Mouse (Mus musculus) embryonic facial prominence, embryonic 14.5 days (tissue): ENCODE data around the gene Ankrd23. TPM values are rescaled to one million over a fixed set of nuclear protein-coding genes. Genes with fewer than 3 reads are reported as not detected.

Experiments
- ATAC-seq: fragments of 200-750 bp; cut with Nextera tagmentation; 2 replicates; pipeline ENCODE4 v1.8.0; 2017; ENCODE audit warnings: low read depth, moderate number of reproducible peaks, moderate TSS enrichment
- DNase-seq: peaks from one replicate; pipeline ENCODE4 v3.0.0-alpha.2; 2015; ENCODE audit warnings: low spot score
- H3K27ac ChIP-seq: fragments of 300-500 bp; sonication (generic); replicated peaks from 2 replicates; pipeline ENCODE4 v1.5.1; 2014; ENCODE audit warnings: low read depth, mild to moderate bottlenecking, low read length, moderate library complexity
- H3K27me3 ChIP-seq: fragments of 300-500 bp; sonication (generic); replicated peaks from 2 replicates; pipeline ENCODE4 v1.6.1; 2014; ENCODE audit warnings: low read length; ENCODE audit not compliant: control insufficient read depth, insufficient read depth
- H3K36me3 ChIP-seq: fragments of 300-500 bp; sonication (generic); 2 replicates; pipeline ENCODE4 v1.6.1; 2014; ENCODE audit warnings: low read length, mixed read lengths; ENCODE audit not compliant: control insufficient read depth, insufficient read depth
- H3K4me1 ChIP-seq: fragments of 300-500 bp; sonication (generic); 2 replicates; pipeline ENCODE4 v1.6.1; 2014; ENCODE audit warnings: antibody characterized with exemption, low read length; ENCODE audit not compliant: control insufficient read depth, insufficient read depth
- H3K4me2 ChIP-seq: fragments of 300-500 bp; sonication (generic); 2 replicates; pipeline ENCODE4 v1.6.1; 2014; ENCODE audit warnings: low read depth, mild to moderate bottlenecking, low read length, moderate library complexity, mixed read lengths
- H3K4me3 ChIP-seq: fragments of 300-500 bp; sonication (generic); 2 replicates; pipeline ENCODE4 v1.5.1; 2014; ENCODE audit warnings: low read depth, mild to moderate bottlenecking, low read length
- H3K9ac ChIP-seq: fragments of 300-500 bp; sonication (generic); 2 replicates; pipeline ENCODE4 v1.6.1; 2014; ENCODE audit warnings: low read depth, mild to moderate bottlenecking, low read length, moderate library complexity, mixed read lengths
- H3K9me3 ChIP-seq: fragments of 300-500 bp; sonication (generic); 2 replicates; pipeline ENCODE4 v1.6.1; 2016; ENCODE audit warnings: low read length; ENCODE audit not compliant: control insufficient read depth
- WGBS: fragments of 180-500 bp; shearing (Covaris S2); extraction: QIAGEN DNeasy Blood & Tissue Kit; methylation state at CpG from one replicate; pipeline ENCODE4 v1.1.7; 2014; 5-methylcytosine and 5-hydroxymethylcytosine counted together
- polyA plus RNA-seq: library from polyadenylated mRNA; unstranded; fragments of >200 nt; fragmentation: Nextera tagmentation; extraction: Ambion mirVana; gene quantifications from 2 replicates; pipeline ENCODE4 v1.2.1, GENCODE M21; 2014

Ankrd23 gene
- polyA plus RNA-seq, 1 experiment from 2014 or later: 12.3 TPM

DNA sequence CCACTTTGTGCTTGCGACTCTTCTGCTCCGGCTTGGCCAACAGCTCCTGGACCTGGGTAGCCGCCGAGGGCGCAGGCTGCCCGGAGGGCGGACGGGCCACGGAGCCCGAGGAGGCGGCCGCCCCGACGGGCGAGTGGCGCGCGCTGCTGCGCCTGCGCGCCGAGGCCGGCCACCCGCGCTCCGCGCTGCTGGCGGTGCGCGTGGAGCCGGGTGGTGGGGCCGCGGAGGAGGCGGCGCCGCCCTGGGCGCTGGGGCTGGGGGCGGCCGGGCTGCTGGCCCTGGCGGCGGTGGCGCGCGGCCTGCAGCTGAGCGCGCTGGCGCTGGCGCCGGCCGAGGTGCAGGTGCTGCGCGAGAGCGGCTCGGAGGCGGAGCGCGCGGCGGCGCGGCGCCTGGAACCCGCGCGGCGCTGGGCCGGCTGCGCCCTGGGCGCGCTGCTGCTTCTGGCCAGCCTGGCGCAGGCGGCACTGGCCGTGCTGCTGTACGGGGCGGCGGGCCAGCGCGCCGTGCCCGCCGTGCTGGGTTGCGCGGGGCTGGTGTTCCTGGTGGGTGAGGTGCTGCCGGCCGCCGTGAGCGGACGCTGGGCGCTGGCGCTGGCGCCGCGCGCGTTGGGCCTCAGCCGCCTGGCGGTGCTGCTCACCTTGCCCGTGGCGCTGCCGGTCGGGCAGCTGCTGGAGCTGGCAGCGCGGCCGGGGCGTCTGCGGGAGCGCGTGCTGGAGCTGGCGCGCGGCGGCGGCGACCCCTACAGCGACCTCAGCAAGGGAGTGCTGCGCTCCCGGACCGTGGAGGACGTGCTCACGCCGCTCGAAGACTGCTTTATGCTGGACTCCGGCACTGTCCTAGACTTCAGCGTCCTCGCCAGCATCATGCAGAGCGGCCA lies 24.4 kb downstream of the Ankrd23 start:
- DNase-seq: peak; percentile 56

DNA sequence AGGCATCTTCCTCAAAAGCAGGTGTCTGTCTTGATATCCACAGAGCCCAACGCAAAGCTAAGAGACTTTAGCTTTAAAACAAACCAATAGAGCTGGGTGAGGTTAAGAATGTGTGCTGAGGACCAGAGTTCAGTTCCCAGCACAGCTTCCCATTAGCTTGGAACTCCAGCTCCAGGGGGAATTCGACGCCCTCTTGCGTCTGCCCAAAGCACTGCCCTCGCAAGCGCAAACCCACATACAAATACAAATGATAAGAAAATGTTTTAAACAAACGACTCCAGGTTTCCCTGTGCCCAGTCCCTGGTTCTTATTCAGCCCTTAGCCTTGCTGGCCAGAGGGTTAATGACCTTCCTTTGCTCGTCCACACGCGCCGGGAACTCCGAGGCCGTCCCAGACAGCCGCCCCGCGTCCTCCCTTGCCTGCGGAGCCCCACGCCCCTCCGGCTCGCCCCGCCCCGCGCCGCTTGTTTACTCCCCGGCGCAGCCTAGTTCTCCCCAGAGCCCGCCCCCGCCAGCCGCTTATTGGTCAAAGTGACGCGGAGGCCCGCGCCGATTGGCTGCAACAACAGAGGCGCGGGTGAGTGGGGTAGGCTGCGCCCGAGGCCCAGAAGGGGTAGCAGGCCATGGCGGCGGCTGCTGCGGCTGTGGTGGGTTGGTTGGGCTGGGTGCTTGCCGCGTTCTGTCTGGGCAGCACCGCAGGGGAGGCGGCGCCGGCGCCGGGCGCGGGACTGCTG lies 25.2 kb downstream of the Ankrd23 start, which contains the start of gene Cnnm3:
TSS of gene Cnnm3 (plus strand) at position 579 of the 733 bp plus-strand sequence.
- H3K4me3 ChIP-seq: peak within 1 kb of the TSS; percentile 96
- H3K9ac ChIP-seq: peak within 1 kb of the TSS; percentile 85
- WGBS: 2% methylated on average over 35 of the region's 51 CpGs
- H3K9me3 ChIP-seq: no peaks in the 10 kb centered on the region
- DNase-seq (peak; percentile 99), ATAC-seq (peak; percentile 99)
- H3K4me1 ChIP-seq: peaks cover 17% of the 10 kb centered on the region
- H3K36me3 ChIP-seq: peaks cover 18% of the 10 kb centered on the region; the same call in 1 of the 2 replicates
- peak within 1 kb of the TSS; percentile 98 for H3K27ac ChIP-seq
- H3K4me2 ChIP-seq: peak within 1 kb of the TSS; percentile 64
- H3K27me3 ChIP-seq: no peaks in the 10 kb centered on the region

More for the DNA sequence above, 24.4 kb downstream of the Ankrd23 start:
- H3K9me3 ChIP-seq: no peaks in the 10 kb centered on the region
- ATAC-seq: peak; percentile 71
- H3K27me3 ChIP-seq: no peaks in the 10 kb centered on the region
- peak overlapping the region; percentile 96 for H3K4me3 ChIP-seq
- peaks cover 22% of the 10 kb centered on the region; the same call in 1 of the 2 replicates for H3K36me3 ChIP-seq
- H3K4me2 ChIP-seq: peak overlapping the region; percentile 64
- 0% methylated on average over 8 of the region's 126 CpGs for WGBS
- peak overlapping the region; percentile 98 for H3K27ac ChIP-seq
- peaks cover 17% of the 10 kb centered on the region for H3K4me1 ChIP-seq
- H3K9ac ChIP-seq: peak overlapping the region; percentile 85

DNA sequence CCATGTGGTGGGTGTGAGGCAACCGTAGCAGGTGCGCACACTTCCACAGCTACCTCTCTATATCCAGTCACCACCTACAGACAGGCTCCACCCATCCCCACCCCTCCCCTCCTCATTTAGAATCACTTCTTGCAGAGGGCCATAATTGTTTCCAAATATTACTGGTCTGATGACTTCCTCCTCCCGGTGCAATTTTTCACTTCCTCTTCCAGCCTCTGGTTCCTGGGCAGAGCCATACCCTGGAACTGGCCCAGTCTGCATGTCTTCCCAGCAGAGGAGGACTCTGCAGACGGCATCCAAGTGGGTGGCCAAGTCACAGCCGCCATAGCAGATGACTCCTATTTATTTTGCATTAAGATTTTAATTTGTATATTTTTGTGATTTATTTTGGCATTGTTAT lies 28.4 kb downstream of the Ankrd23 start:
- Histone ChIP-seq H3K9ac (no peak overlapping the region), H3K27ac (no peak overlapping the region), H3K4me1 (peaks cover 3% of the 10 kb centered on the region), H3K4me3 (no peak overlapping the region), H3K9me3 (no peaks in the 10 kb centered on the region), H3K27me3 (no peaks in the 10 kb centered on the region), H3K36me3 (peaks cover 15% of the 10 kb centered on the region; the same call in 1 of the 2 replicates), H3K4me2 (no peak overlapping the region)
- WGBS: 67% methylated on average over 5 of the region's 5 CpGs
- DNase-seq (no peak), ATAC-seq (no peak)

DNA sequence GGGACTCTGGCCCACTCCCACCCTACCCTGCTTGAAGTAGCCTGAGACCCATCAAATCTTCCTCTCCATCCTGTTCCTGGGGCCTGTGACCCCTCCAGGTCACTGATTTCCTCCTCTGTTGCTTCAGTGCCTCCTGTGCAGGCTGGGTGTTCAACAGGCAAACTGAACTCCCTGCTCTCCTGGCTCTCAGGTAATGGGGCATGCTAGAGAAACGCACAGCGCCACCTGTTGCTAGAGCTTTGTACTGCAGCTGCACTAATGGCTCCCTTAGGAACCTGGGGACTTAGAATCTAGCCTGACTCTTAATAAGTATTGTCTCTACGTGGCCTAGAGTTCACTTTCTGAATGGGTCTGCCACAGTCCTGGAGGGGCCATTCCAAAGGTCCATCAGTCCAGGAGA lies 35.4 kb downstream of the Ankrd23 start:
- ATAC-seq: peak; percentile 58
- no peak overlapping the region for H3K27ac ChIP-seq
- H3K27me3 ChIP-seq: no peaks in the 10 kb centered on the region
- WGBS: 14% methylated on average over 2 of the region's 3 CpGs
- no peak overlapping the region for H3K4me2 ChIP-seq
- peak; percentile 59 for DNase-seq
- H3K4me1 ChIP-seq: no peaks in the 10 kb centered on the region
- peaks cover 25% of the 10 kb centered on the region for H3K36me3 ChIP-seq
- H3K9ac ChIP-seq: no peak overlapping the region
- H3K4me3 ChIP-seq: no peak overlapping the region
- no peaks in the 10 kb centered on the region for H3K9me3 ChIP-seq

DNA sequence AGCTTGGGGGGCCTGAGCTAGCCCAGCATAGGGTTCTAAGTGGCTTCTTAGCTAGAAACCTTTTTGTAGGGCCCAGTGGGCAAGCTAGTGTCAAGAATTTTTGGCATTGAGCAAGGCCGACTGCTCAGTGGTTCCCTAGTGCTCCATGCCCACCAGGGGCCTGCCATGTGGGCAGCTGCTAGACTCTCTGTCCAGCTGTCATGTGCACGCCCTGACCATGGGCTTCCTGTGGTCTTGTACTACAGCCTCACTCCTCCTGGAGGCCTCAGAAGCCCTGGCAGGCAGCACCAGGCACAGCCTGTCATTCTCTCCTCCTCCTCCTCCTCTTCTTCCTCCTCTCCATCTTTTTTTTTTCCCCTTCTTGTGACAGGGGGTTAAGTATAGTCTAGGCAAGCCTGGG lies 39.4 kb downstream of the Ankrd23 start:
- no peak for DNase-seq
- no peak overlapping the region for H3K4me2 ChIP-seq

DNA sequence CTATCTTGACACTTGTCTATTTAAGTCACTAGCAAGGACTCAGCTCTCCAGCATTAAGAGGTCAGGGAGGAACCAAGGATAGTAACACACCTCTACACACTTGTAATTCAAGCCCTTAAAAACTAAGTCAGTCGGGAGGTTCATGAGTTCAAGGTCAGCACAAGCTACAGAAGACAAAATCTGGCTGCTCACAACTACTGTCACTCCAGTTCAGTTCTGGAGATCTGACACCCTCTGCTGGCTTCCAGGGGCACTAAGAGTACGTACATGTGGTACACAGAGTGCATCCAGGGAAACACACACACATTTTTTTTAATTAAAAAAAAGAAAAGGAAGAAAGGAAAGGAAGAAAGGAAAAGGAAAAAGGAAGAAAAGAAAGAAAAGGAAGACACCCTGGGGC lies 40.0 kb downstream of the Ankrd23 start:
- peaks cover 7% of the 10 kb centered on the region; the same call in 1 of the 2 replicates for H3K4me1 ChIP-seq
- DNase-seq (peak; percentile 31), ATAC-seq (no peak)
- no peaks in the 10 kb centered on the region for H3K27me3 ChIP-seq
- H3K27ac ChIP-seq: no peak overlapping the region
- no peak overlapping the region for H3K9ac ChIP-seq
- no peak overlapping the region for H3K4me2 ChIP-seq
- H3K4me3 ChIP-seq: no peak overlapping the region
- H3K36me3 ChIP-seq: peaks cover 14% of the 10 kb centered on the region
- WGBS: 30% methylated on average over 2 of the region's 2 CpGs
- H3K9me3 ChIP-seq: no peaks in the 10 kb centered on the region

More for the DNA sequence above, 39.4 kb downstream of the Ankrd23 start:
- Histone ChIP-seq H3K27ac (no peak overlapping the region), H3K4me1 (peaks cover 7% of the 10 kb centered on the region; the same call in 1 of the 2 replicates), H3K9me3 (no peaks in the 10 kb centered on the region), H3K36me3 (peaks cover 14% of the 10 kb centered on the region), H3K9ac (no peak overlapping the region; the same call in 1 of the 2 replicates), H3K4me3 (no peak overlapping the region), H3K27me3 (no peaks in the 10 kb centered on the region)
- WGBS: 85% methylated on average over 2 of the region's 2 CpGs
- no peak for ATAC-seq

DNA sequence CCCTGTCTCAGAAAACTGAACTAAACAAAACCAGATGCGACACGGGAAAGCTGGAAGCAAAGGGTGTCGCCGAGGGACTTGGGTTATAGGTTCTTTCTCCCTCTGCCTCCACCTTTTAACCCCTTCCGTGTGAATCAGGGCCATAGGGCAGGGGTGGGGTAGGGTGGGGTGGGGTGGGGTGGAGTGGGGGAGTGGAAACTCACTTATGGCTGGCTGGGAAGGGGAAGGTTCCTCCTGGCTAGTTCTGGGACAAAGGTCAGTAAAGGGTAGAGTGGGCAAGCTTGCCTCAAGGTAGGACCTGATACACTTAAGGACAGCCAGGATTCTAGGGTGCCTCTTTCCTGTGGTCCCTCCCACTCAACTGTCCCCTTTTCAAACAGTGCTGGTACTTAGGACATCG lies 43.4 kb downstream of the Ankrd23 start:
- whole genome bisulfite sequencing: 43% methylated on average over 6 of the region's 6 CpGs
- Histone ChIP-seq H3K27me3 (no peaks in the 10 kb centered on the region), H3K4me1 (peaks cover 7% of the 10 kb centered on the region; the same call in 1 of the 2 replicates), H3K4me2 (no peak overlapping the region), H3K9me3 (no peaks in the 10 kb centered on the region), H3K36me3 (no peaks in the 10 kb centered on the region), H3K4me3 (no peak overlapping the region), H3K9ac (no peak overlapping the region), H3K27ac (no peak overlapping the region)
- ATAC-seq: no peak
- no peak for DNase-seq

DNA sequence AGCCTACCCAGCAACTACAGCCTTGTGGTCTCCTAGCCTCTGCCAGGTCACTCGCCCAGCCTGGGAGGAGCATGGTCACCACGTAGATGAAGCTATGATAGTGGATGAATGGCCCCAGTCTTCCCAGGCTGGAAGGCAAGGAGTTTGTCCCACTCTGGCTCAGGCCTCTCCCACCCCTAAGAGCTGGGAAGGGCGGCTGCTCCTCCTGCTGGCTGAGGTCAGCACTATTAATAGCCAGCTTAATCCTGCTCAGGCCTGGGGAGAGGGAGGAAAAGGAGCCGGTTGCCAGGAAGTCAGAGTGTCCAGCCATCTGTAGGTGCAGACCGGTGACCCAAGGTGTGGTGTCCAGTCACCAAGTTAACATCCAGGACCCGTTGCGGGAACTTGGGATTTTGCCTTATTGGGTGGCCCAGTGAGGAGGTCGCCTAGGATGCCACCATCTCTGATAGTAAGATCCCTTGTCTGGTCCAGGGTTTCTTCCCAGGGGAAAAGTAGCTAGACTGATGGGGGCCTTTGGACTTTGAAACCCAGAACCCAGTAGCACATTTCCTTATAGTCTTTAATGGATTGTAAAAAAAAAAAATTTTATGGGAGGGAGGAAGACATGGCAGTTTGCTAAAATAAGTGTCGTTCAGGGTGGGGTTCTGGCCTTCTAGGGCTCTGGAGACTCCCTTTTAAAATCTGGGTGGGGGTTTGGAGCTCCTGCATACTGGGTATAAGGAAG lies 44.1 kb downstream of the Ankrd23 start:
- no peaks in the 10 kb centered on the region for H3K27me3 ChIP-seq
- ATAC-seq: peak; percentile 83

More for the DNA sequence above, 44.1 kb downstream of the Ankrd23 start:
- no peak overlapping the region for H3K4me2 ChIP-seq
- no peak overlapping the region for H3K4me3 ChIP-seq
- no peak overlapping the region for H3K9ac ChIP-seq
- H3K4me1 ChIP-seq: peaks cover 7% of the 10 kb centered on the region; the same call in 1 of the 2 replicates
- no peaks in the 10 kb centered on the region for H3K9me3 ChIP-seq
- 39% methylated on average over 9 of the region's 9 CpGs for WGBS
- peak; percentile 68 for DNase-seq
- H3K36me3 ChIP-seq: no peaks in the 10 kb centered on the region
- H3K27ac ChIP-seq: no peak overlapping the region
